Mouse (Mus musculus): Measurements from ENCODE around the gene Enox2. TPM values are rescaled to one million over a fixed set of nuclear protein-coding genes. Genes with fewer than 3 reads are reported as not detected.

Gene Enox2
- polyA plus RNA-seq (2015; fragmentation: Illumina TruSeq; extraction: RNeasy Lipid Tissue Mini Kit (QIAGEN cat#74804); ENCODE audit: insufficient read depth, low read depth, low replicate concordance) = 3.8 TPM

GRCm38 (mm10) chrX:49287700-49288563 is at the start of gene Enox2:
Gene Enox2 (minus strand): TSS chrX:49288259.

Other genes with a start within 250 kb of the Enox2 start
- gene Arhgap36, start 175.7 kb upstream of the Enox2 start, polyA plus RNA-seq (2015; fragmentation: Illumina TruSeq; extraction: RNeasy Lipid Tissue Mini Kit (QIAGEN cat#74804); ENCODE audit: insufficient read depth, low read depth, low replicate concordance) = 0.39 TPM

Data from pancreas, adult 10 weeks (tissue).